Mouse (Mus musculus) midbrain, embryonic 10.5 days (tissue): ENCODE results near the gene Trpc6. TPM values are rescaled to one million over a fixed set of nuclear protein-coding genes. Genes with fewer than 3 reads are reported as not detected.

Source experiments
- DNase-seq: peaks from one replicate; pipeline ENCODE4 v3.0.0-alpha.2; 2017; ENCODE audit warnings: low spot score
- H3K27ac ChIP-seq: fragments of 300-500 bp; sonication (generic); replicated peaks from 2 replicates; pipeline ENCODE4 v1.5.1; 2016; ENCODE audit warnings: mild to moderate bottlenecking
- H3K27me3 ChIP-seq: fragments of 300-500 bp; sonication (generic); 2 replicates; pipeline ENCODE4 v1.6.1; 2016; ENCODE audit warnings: low read depth, mild to moderate bottlenecking; ENCODE audit not compliant: poor library complexity, severe bottlenecking
- H3K36me3 ChIP-seq: fragments of 300-500 bp; sonication (generic); 2 replicates; pipeline ENCODE4 v1.6.1; 2016; ENCODE audit warnings: mild to moderate bottlenecking, moderate library complexity
- H3K4me1 ChIP-seq: fragments of 300-500 bp; sonication (generic); 2 replicates; pipeline ENCODE4 v1.6.1; 2016
- H3K4me3 ChIP-seq: fragments of 300-500 bp; sonication (generic); 2 replicates; pipeline ENCODE4 v1.5.1; 2016; ENCODE audit warnings: mild to moderate bottlenecking, moderate library complexity
- H3K9me3 ChIP-seq: fragments of 300-500 bp; sonication (generic); replicated peaks from 2 replicates; pipeline ENCODE4 v1.6.1; 2016; ENCODE audit warnings: mild to moderate bottlenecking
- WGBS: fragments of 180-500 bp; shearing (Covaris S2); methylation state at CpG from one replicate; pipeline ENCODE4 v1.1.7; 2016; 5-methylcytosine and 5-hydroxymethylcytosine counted together
- polyA plus RNA-seq: library from polyadenylated mRNA; unstranded; fragments of >200 nt; fragmentation: Nextera tagmentation; extraction: Ambion mirVana; gene quantifications from 2 replicates; pipeline ENCODE4 v1.2.1, GENCODE M21; 2016

Trpc6 gene
- 1.6 and 1.8 TPM in 2 replicates for polyA plus RNA-seq

DNA sequence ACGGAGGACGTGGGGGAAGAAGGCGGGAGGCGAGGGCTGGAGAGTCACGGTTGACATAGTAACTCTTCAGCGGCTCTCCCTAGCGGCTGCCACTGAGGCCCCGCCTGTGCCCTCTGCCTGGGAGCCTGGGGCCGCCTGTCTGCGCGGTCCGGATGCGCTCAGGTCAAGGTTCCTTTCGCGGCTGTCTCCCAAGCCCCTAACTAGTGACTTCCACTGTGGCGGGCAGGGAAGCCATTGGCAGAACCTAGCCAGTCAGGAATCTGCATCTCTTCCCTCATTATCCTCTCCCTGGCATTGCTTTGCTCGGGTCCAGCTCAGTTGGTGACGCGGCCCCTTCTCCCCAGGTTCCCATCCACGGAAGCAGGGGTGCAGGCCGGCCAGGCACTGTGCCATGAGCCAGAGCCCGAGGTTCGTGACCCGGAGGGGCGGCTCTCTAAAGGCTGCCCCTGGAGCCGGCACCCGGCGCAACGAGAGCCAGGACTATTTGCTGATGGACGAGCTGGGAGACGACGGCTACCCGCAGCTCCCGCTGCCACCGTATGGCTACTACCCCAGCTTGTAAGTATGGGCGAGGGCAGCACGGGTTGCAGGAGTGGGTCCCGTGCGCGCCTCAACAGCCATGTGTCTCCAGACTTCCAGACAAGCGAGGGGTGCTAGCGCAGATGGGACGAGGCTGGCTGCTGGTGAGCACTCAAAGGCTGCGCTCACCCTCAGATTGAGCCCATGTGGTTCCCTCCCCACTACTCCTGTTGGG lies at the start of gene Trpc6:
Gene Trpc6, plus strand, starts transcription at position 102 of the 754 bp plus-strand sequence.
- Histone ChIP-seq H3K36me3 (no peaks in the 10 kb centered on the region), H3K4me1 (peaks cover 9% of the 10 kb centered on the region), H3K27me3 (peaks cover 37% of the 10 kb centered on the region), H3K9me3 (no peaks in the 10 kb centered on the region), H3K4me3 (peak within 1 kb of the TSS; percentile 67), H3K27ac (peak within 1 kb of the TSS; percentile 50)
- WGBS, result under 1% methylated on average over 44 of the region's 44 CpGs
- peak; percentile 74 for DNase-seq

DNA sequence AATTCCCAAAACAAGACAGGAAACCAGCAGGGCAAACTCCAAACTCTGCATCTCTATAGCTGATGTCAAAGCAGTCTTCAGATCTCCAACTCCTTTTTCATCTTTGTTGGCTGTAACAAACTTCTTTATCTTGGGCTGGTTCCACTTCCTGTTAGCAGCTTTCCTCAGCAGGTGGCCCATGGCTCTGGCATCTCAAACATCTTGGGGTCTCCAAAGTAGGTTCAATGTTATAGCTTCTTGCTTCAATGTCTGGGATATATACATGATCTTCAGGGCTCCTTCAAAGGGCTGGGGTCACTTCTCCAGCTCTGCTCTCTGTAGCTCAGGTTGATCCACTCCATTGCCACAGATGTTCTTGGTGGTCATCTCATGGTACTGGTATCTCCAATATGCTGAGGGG lies 23.0 kb upstream of the Trpc6 start:
- Histone ChIP-seq H3K9me3 (no peaks in the 10 kb centered on the region), H3K27me3 (no peaks in the 10 kb centered on the region), H3K27ac (no peak overlapping the region), H3K36me3 (no peaks in the 10 kb centered on the region), H3K4me1 (no peaks in the 10 kb centered on the region), H3K4me3 (no peak overlapping the region)
- no peak for DNase-seq

DNA sequence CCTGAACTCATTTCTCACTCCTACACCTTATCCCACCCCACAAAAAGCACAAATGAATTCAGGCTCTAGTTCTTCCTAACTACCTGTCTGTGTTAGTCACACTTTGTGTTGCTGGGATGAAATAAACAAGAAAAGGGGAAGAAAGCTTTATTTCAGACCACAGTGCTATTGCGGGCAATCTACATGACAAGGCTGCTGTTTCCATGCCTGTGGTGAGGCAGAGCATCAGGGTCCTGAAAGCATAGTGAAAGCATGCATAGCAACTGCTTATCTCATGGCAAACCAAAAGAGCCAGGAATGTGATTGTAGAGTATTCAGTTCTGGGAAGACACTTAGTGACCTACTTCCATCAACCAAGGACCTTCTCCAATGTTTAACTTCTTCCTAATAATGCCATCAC lies 10.3 kb upstream of the Trpc6 start:
- H3K9me3 ChIP-seq, result no peaks in the 10 kb centered on the region
- 86% methylated on average over 1 of the region's 1 CpGs for WGBS
- H3K4me3 ChIP-seq, result no peak overlapping the region
- H3K4me1 ChIP-seq, result no peaks in the 10 kb centered on the region
- no peaks in the 10 kb centered on the region for H3K36me3 ChIP-seq
- H3K27me3 ChIP-seq, result no peaks in the 10 kb centered on the region
- DNase-seq, result no peak
- no peak overlapping the region for H3K27ac ChIP-seq

DNA sequence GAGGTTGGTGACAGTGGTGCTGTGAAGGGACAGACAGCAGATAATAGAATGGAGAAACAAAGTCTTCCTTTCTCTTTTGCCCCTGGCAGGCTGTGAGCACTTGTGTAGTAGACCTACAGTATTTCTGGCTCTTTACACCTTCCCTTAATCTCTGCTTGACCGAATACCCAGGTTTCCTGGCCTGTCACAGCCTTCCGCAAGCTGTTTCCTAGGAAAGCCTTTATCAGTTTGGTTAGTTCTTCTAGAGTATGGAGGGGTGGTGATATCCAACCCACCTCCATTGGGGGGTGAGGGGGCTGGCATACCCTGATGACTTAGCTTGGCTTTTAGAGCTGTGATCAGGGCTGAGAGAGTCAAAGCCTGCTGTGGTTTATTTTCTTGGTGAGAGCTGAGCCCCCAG lies 1.3 kb downstream of the Trpc6 start:
- no peak for DNase-seq
- Histone ChIP-seq H3K9me3 (no peaks in the 10 kb centered on the region), H3K27me3 (peaks cover 37% of the 10 kb centered on the region), H3K36me3 (no peaks in the 10 kb centered on the region), H3K4me3 (no peak overlapping the region), H3K27ac (no peak overlapping the region), H3K4me1 (peaks cover 9% of the 10 kb centered on the region)
- WGBS, result 69% methylated on average over 2 of the region's 2 CpGs

DNA sequence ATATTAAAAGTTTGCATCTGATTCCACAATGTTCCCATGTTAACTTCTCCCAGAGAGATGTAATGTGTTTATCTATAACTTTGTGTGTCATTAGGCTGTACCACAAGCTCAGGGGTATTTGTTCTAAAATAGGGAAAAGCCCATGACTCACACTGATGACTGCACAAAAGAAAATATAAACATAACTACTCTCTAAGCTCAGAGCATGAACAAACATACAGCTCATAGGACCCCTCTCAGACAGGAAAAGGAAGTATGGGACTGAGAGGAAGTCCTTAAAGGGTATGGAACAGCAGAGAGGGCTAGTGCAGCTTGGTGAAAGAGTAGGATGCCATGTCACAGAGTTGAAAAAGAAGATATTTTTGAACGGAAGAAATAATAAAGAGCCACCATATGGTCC lies 14.6 kb downstream of the Trpc6 start:
- Histone ChIP-seq H3K36me3 (no peaks in the 10 kb centered on the region), H3K4me3 (no peak overlapping the region), H3K4me1 (no peaks in the 10 kb centered on the region), H3K9me3 (no peaks in the 10 kb centered on the region), H3K27me3 (no peaks in the 10 kb centered on the region), H3K27ac (no peak overlapping the region)
- 81% methylated on average over 1 of the region's 1 CpGs for WGBS
- DNase-seq, result no peak

DNA sequence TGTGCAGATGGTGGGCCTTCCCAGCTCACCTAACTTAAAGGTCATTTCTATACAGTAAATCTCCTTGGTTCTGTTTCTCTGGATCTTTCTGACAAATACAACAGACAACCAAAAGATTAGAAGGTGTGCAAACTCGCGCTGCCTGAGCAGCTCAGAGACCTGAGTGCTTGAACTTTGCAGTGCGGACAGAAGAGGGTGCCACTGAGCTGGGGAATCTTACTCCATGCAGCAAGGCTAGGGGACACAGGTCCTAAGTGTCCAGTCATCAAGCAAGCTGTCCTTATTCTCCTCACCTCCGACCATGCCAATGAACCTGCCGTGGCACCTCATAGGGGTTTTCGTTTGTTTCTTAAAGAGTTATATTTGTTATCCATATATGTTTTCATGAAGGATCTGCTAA lies 48.7 kb downstream of the Trpc6 start:
- Histone ChIP-seq H3K4me1 (no peaks in the 10 kb centered on the region), H3K4me3 (no peak overlapping the region), H3K9me3 (no peaks in the 10 kb centered on the region), H3K27me3 (no peaks in the 10 kb centered on the region), H3K36me3 (no peaks in the 10 kb centered on the region), H3K27ac (no peak overlapping the region)
- DNase-seq, result no peak
- WGBS, result 47% methylated on average over 6 of the region's 6 CpGs

DNA sequence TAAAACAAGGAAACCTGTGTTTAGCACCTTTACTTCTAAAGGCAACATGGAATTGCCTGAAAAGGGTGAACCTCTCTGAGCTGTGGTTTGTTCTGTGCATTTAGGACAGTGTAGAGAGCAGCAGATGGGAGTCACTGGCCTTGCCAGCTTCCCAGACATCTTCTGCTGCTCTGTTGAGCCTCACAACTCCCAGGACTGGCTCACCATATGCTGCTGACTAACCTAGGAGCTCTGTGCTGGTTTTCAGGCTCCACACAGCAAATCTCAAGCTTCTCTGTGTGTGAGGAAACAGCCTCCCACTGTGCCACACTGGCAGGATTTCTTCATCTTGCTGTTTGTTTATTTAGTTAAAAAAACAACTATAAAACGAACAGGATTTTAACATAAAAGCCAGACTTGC lies 53.1 kb downstream of the Trpc6 start:
- H3K27me3 ChIP-seq, result no peaks in the 10 kb centered on the region
- H3K4me3 ChIP-seq, result no peak overlapping the region
- H3K4me1 ChIP-seq, result no peaks in the 10 kb centered on the region
- DNase-seq, result no peak
- no peaks in the 10 kb centered on the region for H3K36me3 ChIP-seq
- no peak overlapping the region for H3K27ac ChIP-seq
- H3K9me3 ChIP-seq, result no peaks in the 10 kb centered on the region
- WGBS, result 60% methylated on average over 1 of the region's 1 CpGs

DNA sequence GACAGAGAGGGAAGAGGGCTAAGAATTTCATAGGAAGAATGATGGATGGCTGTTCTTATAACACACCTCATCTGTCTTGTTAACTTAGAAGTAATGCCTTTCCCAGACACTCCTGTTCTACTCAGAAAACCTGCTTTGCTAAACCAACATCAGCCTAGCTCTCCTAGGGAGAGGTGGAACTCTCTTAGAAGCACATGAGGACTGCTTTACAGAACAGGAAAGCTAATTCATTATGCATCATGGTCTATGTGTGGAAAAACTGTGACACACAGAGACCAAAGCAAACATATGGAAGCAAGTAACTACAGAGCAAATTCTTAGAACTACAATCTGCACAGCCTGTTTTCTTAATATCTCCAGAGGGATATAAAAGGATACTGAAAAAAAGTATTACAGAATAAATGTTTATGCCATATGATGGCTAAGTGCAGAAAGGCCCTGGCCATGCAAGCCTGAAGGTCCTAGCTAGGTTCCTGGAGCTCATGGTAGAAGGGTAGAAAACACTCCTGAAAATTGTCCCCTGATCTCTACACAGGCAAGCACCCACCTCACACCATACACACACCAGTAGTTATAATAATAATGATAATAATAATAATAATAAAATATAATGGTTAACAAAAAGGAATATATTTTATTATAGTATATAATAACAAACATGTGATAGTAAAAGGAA lies 63.0 kb downstream of the Trpc6 start:
- Histone ChIP-seq H3K4me1 (no peaks in the 10 kb centered on the region), H3K4me3 (no peak overlapping the region), H3K27ac (no peak overlapping the region), H3K27me3 (no peaks in the 10 kb centered on the region), H3K36me3 (no peaks in the 10 kb centered on the region), H3K9me3 (no peaks in the 10 kb centered on the region)
- no peak for DNase-seq

DNA sequence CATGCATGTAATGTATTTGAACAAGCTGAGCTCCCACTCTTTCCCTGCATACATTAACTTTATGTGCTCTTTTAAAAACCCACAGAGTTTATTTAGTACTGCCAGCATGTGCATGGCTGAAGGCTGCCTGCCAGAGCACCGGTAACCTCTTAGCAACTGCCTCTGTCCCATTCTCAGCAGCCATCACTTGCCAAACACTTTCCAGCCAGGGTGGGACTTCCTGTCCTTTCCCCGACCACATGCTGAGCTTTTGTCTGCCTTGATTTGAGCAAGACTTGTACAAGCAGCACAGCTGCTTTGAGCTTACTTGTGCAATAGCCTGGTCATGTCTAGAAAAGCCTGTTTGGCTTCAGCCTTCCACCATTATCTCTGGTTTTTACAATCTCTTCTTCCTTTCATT lies 90.4 kb downstream of the Trpc6 start:
- 79% methylated on average over 2 of the region's 2 CpGs for WGBS
- Histone ChIP-seq H3K27ac (no peak overlapping the region), H3K4me1 (no peaks in the 10 kb centered on the region), H3K4me3 (no peak overlapping the region), H3K36me3 (no peaks in the 10 kb centered on the region), H3K27me3 (no peaks in the 10 kb centered on the region), H3K9me3 (no peaks in the 10 kb centered on the region)
- DNase-seq, result peak; percentile 15

DNA sequence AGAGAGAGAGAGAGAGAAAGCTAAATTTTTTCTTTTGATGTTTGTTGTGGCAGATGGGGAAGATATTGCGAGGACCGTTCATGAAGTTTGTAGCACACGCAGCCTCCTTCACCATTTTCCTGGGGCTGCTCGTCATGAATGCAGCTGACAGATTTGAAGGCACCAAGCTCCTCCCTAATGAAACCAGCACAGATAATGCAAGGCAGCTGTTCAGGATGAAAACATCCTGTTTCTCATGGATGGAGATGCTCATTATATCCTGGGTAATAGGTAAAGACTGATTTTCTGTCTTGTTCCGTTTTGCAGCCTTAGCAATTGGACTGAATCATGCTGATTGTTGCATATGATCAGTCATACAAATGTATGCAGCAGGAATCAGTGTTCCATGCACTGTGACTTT lies 99.5 kb downstream of the Trpc6 start:
- Histone ChIP-seq H3K27ac (no peak overlapping the region), H3K4me1 (no peaks in the 10 kb centered on the region), H3K36me3 (no peaks in the 10 kb centered on the region), H3K4me3 (no peak overlapping the region), H3K27me3 (no peaks in the 10 kb centered on the region), H3K9me3 (no peaks in the 10 kb centered on the region)
- no peak for DNase-seq
- 88% methylated on average over 5 of the region's 5 CpGs for WGBS

DNA sequence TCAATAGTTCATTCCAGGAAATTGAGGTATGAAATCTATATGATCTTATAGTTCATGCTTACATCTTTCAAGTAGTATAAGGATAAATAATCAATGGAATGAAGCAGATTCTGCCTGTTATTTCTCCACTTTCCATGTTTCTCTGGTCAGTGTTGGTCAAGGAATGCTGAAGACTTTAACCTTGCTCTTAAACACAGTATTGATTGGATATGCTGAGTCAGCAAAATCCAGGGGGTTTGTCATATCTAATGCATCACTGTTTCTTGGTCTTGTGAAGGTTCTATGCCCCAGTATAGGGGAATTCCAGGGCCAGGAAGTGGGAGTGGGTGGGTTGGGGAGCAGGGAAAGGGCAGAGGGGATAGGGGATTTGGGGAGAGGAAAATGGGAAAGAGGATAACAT lies 111.4 kb downstream of the Trpc6 start:
- Histone ChIP-seq H3K4me1 (no peaks in the 10 kb centered on the region), H3K27ac (no peak overlapping the region), H3K27me3 (no peaks in the 10 kb centered on the region), H3K4me3 (no peak overlapping the region), H3K36me3 (no peaks in the 10 kb centered on the region), H3K9me3 (no peaks in the 10 kb centered on the region; the same call in 1 of the 2 replicates)
- DNase-seq, result no peak

DNA sequence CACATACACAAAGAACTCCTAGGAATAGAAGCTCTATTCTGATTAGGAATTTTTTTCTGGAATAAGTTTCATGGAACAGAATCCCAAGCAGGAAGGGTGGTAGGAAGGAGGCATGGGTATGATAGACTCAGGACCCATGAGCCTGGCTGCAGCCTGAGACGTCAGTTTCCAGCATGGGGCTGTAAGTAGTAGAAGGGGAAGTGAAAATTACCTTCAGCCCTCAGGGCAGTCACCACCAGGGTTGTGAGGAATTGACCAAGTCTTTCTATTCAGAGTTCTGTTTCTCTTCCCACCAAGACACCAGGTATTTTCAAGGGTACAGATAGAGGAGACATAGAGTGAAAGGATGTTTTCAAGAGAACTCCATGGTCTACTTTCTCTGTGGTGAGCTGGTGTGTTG lies 129.0 kb downstream of the Trpc6 start:
- no peaks in the 10 kb centered on the region for H3K27me3 ChIP-seq
- H3K36me3 ChIP-seq, result no peaks in the 10 kb centered on the region
- no peak overlapping the region for H3K4me3 ChIP-seq
- H3K27ac ChIP-seq, result no peak overlapping the region
- no peak for DNase-seq
- H3K9me3 ChIP-seq, result no peaks in the 10 kb centered on the region
- WGBS, result 68% methylated on average over 1 of the region's 1 CpGs
- no peaks in the 10 kb centered on the region for H3K4me1 ChIP-seq

DNA sequence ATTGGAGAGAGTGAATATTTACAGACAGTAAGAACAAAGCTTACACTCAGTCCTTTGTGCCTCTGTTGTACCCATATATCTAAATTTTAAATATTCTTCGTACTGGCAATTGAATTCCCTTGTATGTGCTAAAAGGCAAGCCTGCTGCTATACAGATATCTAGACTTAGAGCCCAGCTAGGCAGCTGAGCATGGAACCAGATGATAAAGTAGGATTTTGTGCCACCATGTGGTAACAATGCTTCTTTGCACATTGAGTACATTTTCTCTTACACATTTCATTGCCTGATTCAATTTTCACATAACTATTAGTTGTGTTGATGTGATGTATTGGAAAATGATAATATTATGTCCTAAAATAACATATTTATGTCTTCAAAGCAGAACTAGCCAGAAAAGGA lies 132.7 kb downstream of the Trpc6 start:
- Histone ChIP-seq H3K4me1 (no peaks in the 10 kb centered on the region), H3K27me3 (no peaks in the 10 kb centered on the region), H3K36me3 (no peaks in the 10 kb centered on the region), H3K4me3 (no peak overlapping the region), H3K9me3 (no peaks in the 10 kb centered on the region), H3K27ac (no peak overlapping the region)
- DNase-seq, result no peak
- 77% methylated on average over 1 of the region's 1 CpGs for WGBS
